Mouse (Mus musculus) mouse trophoblast stem cell (cell line): ENCODE results near the gene Kmt2e.

ENCODE experiments used
- in situ Hi-C, 2 experiments: fragments of 300-500 bp; cut with MseI, MboI; formaldehyde crosslinking; loops; 2 replicates in 1 of 2; 3 replicates in 1 of 2; pipeline ENCODE4 v1.15.1; 2025

Gene Kmt2e

GRCm38 (mm10) chr5:23433720-23434597, at the start of gene Kmt2e:
TSS of gene Kmt2e (plus strand) at chr5:23434441.
- in situ Hi-C loops: no loop called here

- in situ Hi-C loops: no loop called here
These were observed 49.1 kb upstream of the Kmt2e start for GRCm38 (mm10) chr5:23385136-23385535.

GRCm38 (mm10) chr5:23385763-23386217, 48.5 kb upstream of the Kmt2e start:
- in situ Hi-C loops: no loop called here

GRCm38 (mm10) chr5:23386562-23387312, 47.5 kb upstream of the Kmt2e start:
- in situ Hi-C loops: no loop called here

GRCm38 (mm10) chr5:23387313-23387666, 47.0 kb upstream of the Kmt2e start:
- in situ Hi-C loops: no loop called here

GRCm38 (mm10) chr5:23388091-23388490, 46.1 kb upstream of the Kmt2e start:
- in situ Hi-C loops: no loop called here

GRCm38 (mm10) chr5:23389601-23390305, 44.5 kb upstream of the Kmt2e start:
- in situ Hi-C loops: no loop called here

- in situ Hi-C loops: no loop called here
These were observed 42.5 kb upstream of the Kmt2e start for GRCm38 (mm10) chr5:23391714-23392113.

- in situ Hi-C loops: no loop called here
These were observed 40.4 kb upstream of the Kmt2e start for GRCm38 (mm10) chr5:23393870-23394269.

GRCm38 (mm10) chr5:23394366-23395145, 39.7 kb upstream of the Kmt2e start:
- in situ Hi-C loops: no loop called here

- in situ Hi-C loops: no loop called here
These were observed 38.5 kb upstream of the Kmt2e start for GRCm38 (mm10) chr5:23395721-23396120.

- in situ Hi-C loops: no loop called here
These were observed 37.5 kb upstream of the Kmt2e start for GRCm38 (mm10) chr5:23396756-23397155.

GRCm38 (mm10) chr5:23400156-23400555, 34.1 kb upstream of the Kmt2e start:
- in situ Hi-C loops: no loop called here

- in situ Hi-C loops: no loop called here
These were observed 33.4 kb upstream of the Kmt2e start for GRCm38 (mm10) chr5:23400868-23401267.

- in situ Hi-C loops: no loop called here
These were observed 32.9 kb upstream of the Kmt2e start for GRCm38 (mm10) chr5:23401368-23401767.

- in situ Hi-C loops: no loop called here
These were observed 32.2 kb upstream of the Kmt2e start for GRCm38 (mm10) chr5:23401999-23402398.

GRCm38 (mm10) chr5:23403161-23403560, 31.1 kb upstream of the Kmt2e start:
- in situ Hi-C loops: no loop called here

- in situ Hi-C loops: no loop called here
These were observed 28.4 kb upstream of the Kmt2e start for GRCm38 (mm10) chr5:23405666-23406404.

GRCm38 (mm10) chr5:23406405-23406745, 27.9 kb upstream of the Kmt2e start:
- in situ Hi-C loops: no loop called here

GRCm38 (mm10) chr5:23408106-23408505, 26.1 kb upstream of the Kmt2e start:
- in situ Hi-C loops: no loop called here
